Mouse (Mus musculus) heart, embryonic 10.5 days (tissue): ENCODE results near the gene Park7. TPM values are rescaled to one million over a fixed set of nuclear protein-coding genes. Genes with fewer than 3 reads are reported as not detected.
"Not testable (repeated sequence)": the region's sequence is repeated elsewhere in the genome, so short reads cannot be mapped to it uniquely, and the experiment has no call there.

Experiments
- DNase-seq: peaks from one replicate; pipeline ENCODE4 v3.0.0-alpha.2; 2017; ENCODE audit warnings: low spot score
- H3K27ac ChIP-seq: fragments of 300-500 bp; sonication (generic); 2 replicates; pipeline ENCODE4 v1.5.1; 2016; ENCODE audit warnings: mild to moderate bottlenecking
- H3K27me3 ChIP-seq: fragments of 300-500 bp; sonication (generic); 2 replicates; pipeline ENCODE4 v1.6.1; 2016; ENCODE audit warnings: mild to moderate bottlenecking; ENCODE audit not compliant: poor library complexity, insufficient read depth, severe bottlenecking
- H3K36me3 ChIP-seq: fragments of 300-500 bp; sonication (generic); 2 replicates; pipeline ENCODE4 v1.6.1; 2016; ENCODE audit warnings: mild to moderate bottlenecking, moderate library complexity
- H3K4me1 ChIP-seq: fragments of 300-500 bp; sonication (generic); 2 replicates; pipeline ENCODE4 v1.6.1; 2016; ENCODE audit warnings: mild to moderate bottlenecking
- H3K4me3 ChIP-seq: fragments of 300-500 bp; sonication (generic); 2 replicates; pipeline ENCODE4 v1.5.1; 2016; ENCODE audit warnings: mild to moderate bottlenecking, moderate library complexity
- H3K9me3 ChIP-seq: fragments of 300-500 bp; sonication (generic); 2 replicates; pipeline ENCODE4 v1.6.1; 2016; ENCODE audit warnings: mild to moderate bottlenecking, moderate library complexity
- WGBS: fragments of 180-500 bp; shearing (Covaris S2); methylation state at CpG from one replicate; pipeline ENCODE4 v1.1.7; 2016; 5-methylcytosine and 5-hydroxymethylcytosine counted together
- polyA plus RNA-seq: library from polyadenylated mRNA; unstranded; fragments of >200 nt; fragmentation: Nextera tagmentation; extraction: Ambion mirVana; gene quantifications from 2 replicates; pipeline ENCODE4 v1.2.1, GENCODE M21; 2016

Gene Park7
- polyA plus RNA-seq, 1 experiment from 2014 or later: 488 TPM

- 67% methylated on average over 10 of the region's 10 CpGs for WGBS
- no peak overlapping the region for H3K4me3 ChIP-seq
- DNase-seq: no peak
- H3K27ac ChIP-seq: no peak overlapping the region
- no peaks in the 10 kb centered on the region for H3K36me3 ChIP-seq
- H3K4me1 ChIP-seq: peaks cover 10% of the 10 kb centered on the region
- no peaks in the 10 kb centered on the region for H3K9me3 ChIP-seq
- no peaks in the 10 kb centered on the region for H3K27me3 ChIP-seq
These were observed 13.6 kb upstream of the Park7 start for GRCm38 (mm10) chr4:150927789-150928188.

- H3K36me3 ChIP-seq: no peaks in the 10 kb centered on the region
- H3K4me3 ChIP-seq: no peak overlapping the region
- H3K4me1 ChIP-seq: peaks cover 10% of the 10 kb centered on the region
- 54% methylated on average over 14 of the region's 14 CpGs for WGBS
- no peaks in the 10 kb centered on the region for H3K9me3 ChIP-seq
- DNase-seq: no peak
- H3K27ac ChIP-seq: no peak overlapping the region
- no peaks in the 10 kb centered on the region for H3K27me3 ChIP-seq
These were observed 12.9 kb upstream of the Park7 start for GRCm38 (mm10) chr4:150926924-150927705.

- H3K4me3 ChIP-seq: no peak overlapping the region
- no peak overlapping the region for H3K27ac ChIP-seq
- H3K27me3 ChIP-seq: no peaks in the 10 kb centered on the region
- no peaks in the 10 kb centered on the region for H3K36me3 ChIP-seq
- no peaks in the 10 kb centered on the region for H3K9me3 ChIP-seq
- peaks cover 10% of the 10 kb centered on the region for H3K4me1 ChIP-seq
- WGBS: 57% methylated on average over 5 of the region's 5 CpGs
- no peak for DNase-seq
These were observed 11.7 kb upstream of the Park7 start for GRCm38 (mm10) chr4:150925923-150926322.

GRCm38 (mm10) chr4:150924936-150925335, 10.7 kb upstream of the Park7 start:
- no peak for DNase-seq
- Histone ChIP-seq H3K4me3 (no peak overlapping the region), H3K4me1 (peaks cover 10% of the 10 kb centered on the region), H3K36me3 (no peaks in the 10 kb centered on the region), H3K27me3 (no peaks in the 10 kb centered on the region), H3K9me3 (no peaks in the 10 kb centered on the region), H3K27ac (no peak overlapping the region)
- 67% methylated on average over 6 of the region's 6 CpGs for WGBS

- no peak overlapping the region for H3K4me3 ChIP-seq
- H3K27ac ChIP-seq: no peak overlapping the region
- no peaks in the 10 kb centered on the region for H3K9me3 ChIP-seq
- no peak for DNase-seq
- peaks cover 10% of the 10 kb centered on the region for H3K4me1 ChIP-seq
- no peaks in the 10 kb centered on the region for H3K36me3 ChIP-seq
- no peaks in the 10 kb centered on the region for H3K27me3 ChIP-seq
- WGBS: 51% methylated on average over 13 of the region's 13 CpGs
These were observed 10.1 kb upstream of the Park7 start for GRCm38 (mm10) chr4:150924308-150924707.

GRCm38 (mm10) chr4:150921206-150921605, 7.0 kb upstream of the Park7 start:
- Histone ChIP-seq H3K27ac (no peak overlapping the region), H3K36me3 (no peaks in the 10 kb centered on the region), H3K9me3 (no peaks in the 10 kb centered on the region), H3K4me3 (no peak overlapping the region), H3K27me3 (no peaks in the 10 kb centered on the region), H3K4me1 (peaks cover 17% of the 10 kb centered on the region)
- DNase-seq: no peak
- WGBS: 86% methylated on average over 8 of the region's 8 CpGs

GRCm38 (mm10) chr4:150917336-150918027, 3.2 kb upstream of the Park7 start:
- H3K4me1 ChIP-seq: peaks cover 21% of the 10 kb centered on the region
- no peak for DNase-seq
- peak overlapping the region; percentile 45 for H3K27ac ChIP-seq
- no peaks in the 10 kb centered on the region for H3K27me3 ChIP-seq
- WGBS: 55% methylated on average over 8 of the region's 8 CpGs
- H3K9me3 ChIP-seq: no peaks in the 10 kb centered on the region
- no peak overlapping the region for H3K4me3 ChIP-seq
- H3K36me3 ChIP-seq: no peaks in the 10 kb centered on the region

- DNase-seq: no peak
- Histone ChIP-seq H3K36me3 (no peaks in the 10 kb centered on the region), H3K27me3 (no peaks in the 10 kb centered on the region), H3K27ac (peak overlapping the region; percentile 95), H3K9me3 (no peaks in the 10 kb centered on the region), H3K4me3 (peak overlapping the region; percentile 77), H3K4me1 (peaks cover 21% of the 10 kb centered on the region)
- 58% methylated on average over 10 of the region's 10 CpGs for WGBS
These were observed 1.1 kb upstream of the Park7 start for GRCm38 (mm10) chr4:150915181-150915906.

GRCm38 (mm10) chr4:150913743-150914142, 494 bp downstream of the Park7 start:
- Histone ChIP-seq H3K4me3 (peak overlapping the region; percentile 77), H3K9me3 (no peaks in the 10 kb centered on the region), H3K27me3 (no peaks in the 10 kb centered on the region), H3K36me3 (no peaks in the 10 kb centered on the region), H3K4me1 (peaks cover 33% of the 10 kb centered on the region), H3K27ac (peak overlapping the region; percentile 95)
- 20% methylated on average over 12 of the region's 12 CpGs for WGBS
- no peak for DNase-seq

- Histone ChIP-seq H3K4me1 (peaks cover 28% of the 10 kb centered on the region), H3K36me3 (peaks cover 22% of the 10 kb centered on the region), H3K27me3 (no peaks in the 10 kb centered on the region), H3K27ac (peak overlapping the region; percentile 94), H3K4me3 (peak overlapping the region; percentile 94), H3K9me3 (no peaks in the 10 kb centered on the region)
- 85% methylated on average over 19 of the region's 19 CpGs for WGBS
- no peak for DNase-seq
These were observed 3.9 kb downstream of the Park7 start for GRCm38 (mm10) chr4:150910164-150910951.

- under 1% methylated on average over 56 of the region's 56 CpGs for WGBS
These were observed 4.6 kb downstream of the Park7 start for GRCm38 (mm10) chr4:150909451-150910156.

GRCm38 (mm10) chr4:150908512-150908911, 5.7 kb downstream of the Park7 start:
- H3K27ac ChIP-seq, H3K9me3 ChIP-seq, H3K27me3 ChIP-seq, DNase-seq: not testable (repeated sequence)
- H3K36me3 ChIP-seq: peaks cover 36% of the 10 kb centered on the region
- 73% methylated on average over 5 of the region's 5 CpGs for WGBS
- peaks cover 22% of the 10 kb centered on the region for H3K4me1 ChIP-seq
- peak overlapping the region; percentile 94 for H3K4me3 ChIP-seq

More at GRCm38 (mm10) chr4:150909451-150910156, 4.6 kb downstream of the Park7 start:
- DNase-seq: peak; percentile 99
- Histone ChIP-seq H3K36me3 (peaks cover 28% of the 10 kb centered on the region), H3K4me1 (peaks cover 22% of the 10 kb centered on the region), H3K27me3 (no peaks in the 10 kb centered on the region), H3K4me3 (peak overlapping the region; percentile 94), H3K27ac (peak overlapping the region; percentile 94), H3K9me3 (no peaks in the 10 kb centered on the region)
